In genomic region chr13:109117210-109117791, GRCm38 (mm10) we compare ENCODE assay signal across 7 mouse cellular contexts.
DNase-seq lines count a peak whose midpoint lies in the region; ATAC-seq and TF ChIP-seq lines count a peak whose summit lies in the region.

No protein-coding gene starts in this region.

- peak; percentile 32 for ATAC-seq in forebrain, embryonic 16.5 days

- peak; percentile 7 for DNase-seq in ZHBTc4 (ENCODE audit: low read depth, low spot score)
- peak; percentile 67 for DNase-seq in cerebellum, adult 18-20 months
- peak; percentile 19 to 38 for DNase-seq in left cerebral cortex, adult 2 months (ENCODE audit: extremely low spot score in 1 of 2, low spot score in 2 of 2)
- peak; percentile 15 for DNase-seq in retina, embryonic 14.5 days (ENCODE audit: low spot score)
- no peak for DNase-seq in spleen, adult 18-20 months
- no peak for DNase-seq in spleen, adult 12 weeks (ENCODE audit: low spot score)

- H3K27ac ChIP-seq in forebrain, embryonic 16.5 days (ENCODE audit: low read length) = no peak overlapping the region
- H3K27ac ChIP-seq in left cerebral cortex, adult 2 months = peak overlapping the region; percentile 96

- H3K4me3 ChIP-seq in forebrain, embryonic 16.5 days (replicated peaks; ENCODE audit: low read length) = peak overlapping the region; percentile 80
- peak overlapping the region; percentile 78 for H3K4me3 ChIP-seq in left cerebral cortex, adult 2 months

- H3K9ac ChIP-seq in forebrain, embryonic 16.5 days (replicated peaks; ENCODE audit: low read depth, low read length) = peak overlapping the region; percentile 84; the same call in 1 of the 2 replicates

- TF ChIP-seq CTCF in left cerebral cortex, adult 2 months (IDR thresholded peaks at IDR 0.05) = no peak

- H3K4me2 ChIP-seq in forebrain, embryonic 16.5 days (ENCODE audit: low read length) = peak overlapping the region; percentile 100

- H3K36me3 ChIP-seq in forebrain, embryonic 16.5 days (ENCODE audit: control insufficient read depth, insufficient read depth) = no peaks in the 10 kb centered on the region

- peaks cover 15% of the 10 kb centered on the region for H3K4me1 ChIP-seq in forebrain, embryonic 16.5 days (replicated peaks; ENCODE audit: control insufficient read depth, insufficient read depth, low read length)

- H3K27me3 ChIP-seq in forebrain, embryonic 16.5 days (replicated peaks; ENCODE audit: control insufficient read depth, insufficient read depth, low read length) = no peaks in the 10 kb centered on the region

- WGBS in forebrain, embryonic 16.5 days = 6% methylated on average over 14 of the region's 14 CpGs

- intact Hi-C loops in left cerebral cortex, adult 2 months (cut with DNase I) = loop anchor here (2.0 to 5.0 kb wide), 2 partner anchors 65 to 92 kb away; no protein-coding TSS in a partner anchor

- H3K9me3 ChIP-seq in forebrain, embryonic 16.5 days (ENCODE audit: control insufficient read depth, low read length) = no peaks in the 10 kb centered on the region

Comparison
In these comparisons a context has a peak if more than half of its experiments do, and no peak if none do; other contexts are left out.
1. DNase-seq: peak in ZHBTc4 (single experiment), cerebellum, adult 18-20 months (2 of 2), left cerebral cortex, adult 2 months (2 of 2) and retina, embryonic 14.5 days (single experiment); none in spleen, adult 18-20 months (0 of 2) and spleen, adult 12 weeks (single experiment).